Mouse (Mus musculus): ENCODE data around the gene Dph2. TPM values are rescaled to one million over a fixed set of nuclear protein-coding genes. Genes with fewer than 3 reads are reported as not detected.

Gene Dph2
- polyA plus RNA-seq, 1 experiment from 2014 or later = 22.4 TPM

GRCm38 (mm10) chr4:117885994-117886393 lies 5.8 kb downstream of the Dph2 start:
- H3K27me3 ChIP-seq = no peaks in the 10 kb centered on the region
- no peaks in the 10 kb centered on the region for H3K9me3 ChIP-seq (replicated peaks)
- H3K4me2 ChIP-seq (replicated peaks) = peak overlapping the region; percentile 93
- ATAC-seq (ENCODE audit: low FRiP score) = no peak
- peaks cover 49% of the 10 kb centered on the region for H3K4me1 ChIP-seq
- 88% methylated on average over 9 of the region's 9 CpGs for WGBS
- H3K36me3 ChIP-seq = peaks cover 37% of the 10 kb centered on the region
- no peak overlapping the region for H3K27ac ChIP-seq
- peak overlapping the region; percentile 92 for H3K4me3 ChIP-seq
- H3K9ac ChIP-seq = peak overlapping the region; percentile 95

- Histone ChIP-seq H3K4me1 (peaks cover 54% of the 10 kb centered on the region), H3K4me2 (replicated peaks) (no peak overlapping the region), H3K27me3 (no peaks in the 10 kb centered on the region), H3K4me3 (no peak overlapping the region), H3K9ac (no peak overlapping the region), H3K9me3 (replicated peaks) (no peaks in the 10 kb centered on the region), H3K27ac (no peak overlapping the region), H3K36me3 (peaks cover 44% of the 10 kb centered on the region)
- ATAC-seq (ENCODE audit: low FRiP score) = no peak
- 95% methylated on average over 10 of the region's 10 CpGs for WGBS
Measured at GRCm38 (mm10) chr4:117885093-117885492, 6.7 kb downstream of the Dph2 start.

DNA sequence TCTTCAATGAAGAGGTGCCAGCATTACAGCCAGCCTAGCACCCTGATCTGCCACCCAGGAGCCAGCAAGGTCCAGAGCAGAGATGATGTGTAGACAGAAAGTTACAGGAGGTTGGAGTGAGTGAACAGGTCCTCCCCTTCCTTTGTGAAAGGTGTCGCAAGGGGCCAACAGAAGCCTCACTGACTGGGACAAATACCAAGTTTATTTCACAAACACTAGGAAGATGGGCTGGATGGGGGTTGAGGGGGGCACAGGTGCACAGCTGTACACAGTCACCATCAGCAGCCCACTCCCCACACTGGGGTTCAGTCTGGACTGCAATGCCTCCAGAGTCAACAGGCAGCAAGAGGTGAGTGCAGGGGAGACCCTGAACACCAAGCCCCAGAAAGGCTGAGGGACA lies 7.7 kb downstream of the Dph2 start:
- H3K4me3 ChIP-seq = no peak overlapping the region

GRCm38 (mm10) chr4:117882701-117883691 lies 8.8 kb downstream of the Dph2 start, which contains the start of gene B4galt2:
Gene B4galt2, minus strand, starts transcription at chr4:117883487.
- H3K9me3 ChIP-seq (replicated peaks) = no peaks in the 10 kb centered on the region
- H3K27ac ChIP-seq = peak within 1 kb of the TSS; percentile 76
- under 1% methylated on average over 92 of the region's 103 CpGs for WGBS
- H3K27me3 ChIP-seq = no peaks in the 10 kb centered on the region
- peaks cover 67% of the 10 kb centered on the region for H3K4me1 ChIP-seq
- H3K9ac ChIP-seq = peak within 1 kb of the TSS; percentile 90
- ATAC-seq (ENCODE audit: low FRiP score) = peak; percentile 54
- H3K4me3 ChIP-seq = peak within 1 kb of the TSS; percentile 89
- H3K36me3 ChIP-seq = peaks cover 40% of the 10 kb centered on the region
- H3K4me2 ChIP-seq (replicated peaks) = peak within 1 kb of the TSS; percentile 88

More for the DNA sequence above, 7.7 kb downstream of the Dph2 start:
- Histone ChIP-seq H3K4me1 (peaks cover 61% of the 10 kb centered on the region), H3K36me3 (peaks cover 40% of the 10 kb centered on the region), H3K27me3 (no peaks in the 10 kb centered on the region), H3K9me3 (replicated peaks) (no peaks in the 10 kb centered on the region), H3K9ac (peak overlapping the region; percentile 90; the same call in 1 of the 2 replicates), H3K27ac (no peak overlapping the region), H3K4me2 (replicated peaks) (peak overlapping the region; percentile 88)
- no peak for ATAC-seq (ENCODE audit: low FRiP score)
- WGBS = 100% methylated on average over 1 of the region's 1 CpGs

DNA sequence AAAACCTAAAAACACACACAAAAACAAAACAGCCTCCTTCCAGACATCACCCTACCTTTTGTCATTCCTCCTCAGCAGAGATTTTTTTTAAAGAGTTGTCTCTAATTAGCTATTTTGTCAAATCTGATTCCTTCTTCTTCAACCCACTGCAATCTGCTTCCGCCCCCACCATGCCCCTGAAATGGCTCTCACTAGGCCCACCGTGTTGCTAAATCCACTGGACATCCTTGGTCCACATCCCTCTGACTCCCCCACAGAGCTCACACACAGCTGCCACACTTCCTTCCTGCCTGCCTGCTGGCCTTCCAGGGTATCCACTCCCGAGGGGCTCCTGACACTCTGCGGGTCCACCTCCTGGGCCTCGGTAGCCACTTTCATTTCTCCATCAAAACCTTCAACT lies 13.1 kb downstream of the Dph2 start:
- Histone ChIP-seq H3K4me3 (no peak overlapping the region), H3K27ac (no peak overlapping the region), H3K4me1 (peaks cover 41% of the 10 kb centered on the region), H3K4me2 (replicated peaks) (no peak overlapping the region), H3K9me3 (replicated peaks) (no peaks in the 10 kb centered on the region), H3K27me3 (no peaks in the 10 kb centered on the region), H3K36me3 (peaks cover 61% of the 10 kb centered on the region), H3K9ac (no peak overlapping the region)
- no peak for ATAC-seq (ENCODE audit: low FRiP score)
- WGBS = 84% methylated on average over 5 of the region's 5 CpGs

GRCm38 (mm10) chr4:117878301-117878700 lies 13.5 kb downstream of the Dph2 start:
- Histone ChIP-seq H3K9ac (no peak overlapping the region), H3K27ac (no peak overlapping the region), H3K4me1 (peaks cover 38% of the 10 kb centered on the region), H3K4me2 (replicated peaks) (no peak overlapping the region), H3K36me3 (peaks cover 65% of the 10 kb centered on the region), H3K27me3 (no peaks in the 10 kb centered on the region), H3K4me3 (no peak overlapping the region), H3K9me3 (replicated peaks) (no peaks in the 10 kb centered on the region)
- no peak for ATAC-seq (ENCODE audit: low FRiP score)
- 68% methylated on average over 10 of the region's 10 CpGs for WGBS

- no peak overlapping the region for H3K9ac ChIP-seq
- no peak overlapping the region for H3K4me2 ChIP-seq (replicated peaks)
- WGBS = 87% methylated on average over 9 of the region's 9 CpGs
- no peaks in the 10 kb centered on the region for H3K27me3 ChIP-seq
- H3K27ac ChIP-seq = no peak overlapping the region
- no peak for ATAC-seq (ENCODE audit: low FRiP score)
- H3K36me3 ChIP-seq = peaks cover 50% of the 10 kb centered on the region
- no peak overlapping the region for H3K4me3 ChIP-seq
- peaks cover 23% of the 10 kb centered on the region for H3K4me1 ChIP-seq
- no peaks in the 10 kb centered on the region for H3K9me3 ChIP-seq (replicated peaks)
Measured at GRCm38 (mm10) chr4:117873615-117874014, 18.2 kb downstream of the Dph2 start.

- Histone ChIP-seq H3K36me3 (peaks cover 43% of the 10 kb centered on the region), H3K4me3 (no peak within 1 kb of the TSS)
- WGBS = 6% methylated on average over 14 of the region's 14 CpGs
Measured at GRCm38 (mm10) chr4:117872471-117872886, 19.4 kb downstream of the Dph2 start, which contains the start of gene Ccdc24. Gene Ccdc24, minus strand, starts transcription at chr4:117872557.

GRCm38 (mm10) chr4:117871787-117872186 lies 20.0 kb downstream of the Dph2 start:
- 62% methylated on average over 7 of the region's 7 CpGs for WGBS
- no peak overlapping the region for H3K4me3 ChIP-seq
- H3K9ac ChIP-seq = no peak overlapping the region
- no peak overlapping the region for H3K27ac ChIP-seq
- no peaks in the 10 kb centered on the region for H3K9me3 ChIP-seq (replicated peaks)
- ATAC-seq (ENCODE audit: low FRiP score) = no peak
- peaks cover 25% of the 10 kb centered on the region for H3K4me1 ChIP-seq
- peaks cover 36% of the 10 kb centered on the region for H3K36me3 ChIP-seq
- 0 out of 2 replicates have a peak, but pooled peaks cover 5% of the 10 kb centered on the region for H3K27me3 ChIP-seq
- no peak overlapping the region for H3K4me2 ChIP-seq (replicated peaks)

More at GRCm38 (mm10) chr4:117872471-117872886, 19.4 kb downstream of the Dph2 start, which contains the start of gene Ccdc24:
- 0 out of 2 replicates have a peak within 1 kb of the TSS, but pooled peaks have one; percentile 5 for H3K27ac ChIP-seq
- 0 out of 2 replicates have a peak, but pooled peaks cover 1% of the 10 kb centered on the region for H3K27me3 ChIP-seq
- no peaks in the 10 kb centered on the region for H3K9me3 ChIP-seq (replicated peaks)
- H3K4me2 ChIP-seq (replicated peaks) = peak within 1 kb of the TSS; percentile 36
- H3K4me1 ChIP-seq = peaks cover 25% of the 10 kb centered on the region
- H3K9ac ChIP-seq = peak within 1 kb of the TSS; percentile 45; the same call in 1 of the 2 replicates
- ATAC-seq (ENCODE audit: low FRiP score) = 0 out of 2 replicates have a peak, but pooled peaks have one; percentile 17

DNA sequence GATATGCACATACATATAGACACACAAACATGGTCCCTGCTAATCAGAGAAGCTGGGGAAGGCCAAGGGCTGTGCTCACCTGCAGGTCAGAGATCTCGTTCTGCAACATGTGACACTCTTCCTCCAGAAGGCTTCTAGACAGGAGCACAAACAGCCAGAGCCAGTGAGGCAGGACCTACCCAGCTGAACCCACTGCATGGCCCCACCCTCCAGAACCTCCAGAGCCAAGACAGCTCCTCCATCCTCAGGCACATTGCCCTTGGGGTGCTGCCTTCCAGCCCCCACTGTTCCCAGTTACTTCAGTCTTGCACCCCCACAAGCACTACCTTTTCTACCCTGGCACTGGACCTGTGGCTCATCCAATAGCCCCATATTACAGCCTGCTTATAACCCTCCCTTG lies 21.4 kb downstream of the Dph2 start:
- Histone ChIP-seq H3K4me3 (no peak overlapping the region), H3K27ac (no peak overlapping the region), H3K4me1 (peaks cover 32% of the 10 kb centered on the region), H3K36me3 (peaks cover 22% of the 10 kb centered on the region), H3K4me2 (replicated peaks) (no peak overlapping the region), H3K9me3 (replicated peaks) (no peaks in the 10 kb centered on the region), H3K27me3 (0 out of 2 replicates have a peak, but pooled peaks cover 5% of the 10 kb centered on the region), H3K9ac (no peak overlapping the region)
- WGBS = 62% methylated on average over 1 of the region's 1 CpGs
- ATAC-seq (ENCODE audit: low FRiP score) = no peak

DNA sequence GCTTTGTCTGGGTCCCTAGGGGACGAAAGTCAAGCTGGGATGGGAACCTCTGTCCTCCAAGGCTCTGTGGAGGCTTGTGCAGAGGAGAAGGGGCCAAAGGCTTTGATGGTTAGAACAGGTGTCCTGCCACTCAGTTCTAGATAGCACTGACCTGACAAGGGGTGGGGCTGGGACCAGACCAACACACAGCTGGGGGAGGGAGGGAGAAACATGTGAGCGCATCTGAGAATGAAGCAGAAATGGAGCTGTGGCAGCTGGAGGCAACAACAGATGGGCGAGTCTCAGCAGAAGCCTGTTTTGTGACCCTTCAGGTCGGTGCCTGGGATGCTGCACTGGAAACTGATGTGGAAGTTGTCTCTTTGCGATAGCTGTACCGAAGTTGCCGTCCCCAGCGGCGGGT lies 22.5 kb downstream of the Dph2 start:
- Histone ChIP-seq H3K9me3 (replicated peaks) (no peaks in the 10 kb centered on the region), H3K4me2 (replicated peaks) (no peak overlapping the region), H3K36me3 (peaks cover 15% of the 10 kb centered on the region), H3K9ac (no peak overlapping the region), H3K4me3 (no peak overlapping the region), H3K27me3 (0 out of 2 replicates have a peak, but pooled peaks cover 5% of the 10 kb centered on the region), H3K27ac (peak overlapping the region; percentile 30; the same call in 1 of the 2 replicates), H3K4me1 (peaks cover 32% of the 10 kb centered on the region)
- no peak for ATAC-seq (ENCODE audit: low FRiP score)
- WGBS = 66% methylated on average over 9 of the region's 9 CpGs

- H3K4me1 ChIP-seq = peaks cover 31% of the 10 kb centered on the region
- no peak overlapping the region for H3K4me3 ChIP-seq
- peak overlapping the region; percentile 19; the same call in 1 of the 2 replicates for H3K4me2 ChIP-seq (replicated peaks)
- 0 out of 2 replicates have a peak, but pooled peaks cover 2% of the 10 kb centered on the region for H3K36me3 ChIP-seq
- 0 out of 2 replicates have a peak, but pooled peaks cover 5% of the 10 kb centered on the region for H3K27me3 ChIP-seq
- H3K9me3 ChIP-seq (replicated peaks) = no peaks in the 10 kb centered on the region
- WGBS = 17% methylated on average over 24 of the region's 24 CpGs
- H3K9ac ChIP-seq = no peak overlapping the region
- ATAC-seq (ENCODE audit: low FRiP score) = no peak; the same call in 1 of the 2 replicates
- H3K27ac ChIP-seq = no peak overlapping the region
Measured at GRCm38 (mm10) chr4:117867823-117868222, 24.0 kb downstream of the Dph2 start.

Data from hindbrain, embryonic 12.5 days (tissue).